Mouse (Mus musculus): Measurements from ENCODE around the gene Lgmn. TPM values are rescaled to one million over a fixed set of nuclear protein-coding genes. Genes with fewer than 3 reads are reported as not detected.

Gene Lgmn
- total and polyA plus RNA-seq, 3 experiments = 116 to 133 (median 129) TPM

- no peak for DNase-seq
Measured at GRCm38 (mm10) chr12:102345031-102345815, 94.4 kb downstream of the Lgmn start.

Other genes with a start within 250 kb of the Lgmn start
- 10 to 100 TPM; 12.3 to 15.1 TPM for gene Rin3, start 156.8 kb downstream of the Lgmn start, total RNA-seq (2021)
- 7.4 and 8.9 TPM in 2 replicates for gene Rin3, start 156.8 kb downstream of the Lgmn start, polyA plus RNA-seq (2012; rRNA removed)
- gene Golga5, start 29.3 kb upstream of the Lgmn start, total RNA-seq (2021) = 10 to 100 TPM; 38.2 to 43.0 TPM
- 4.8 and 5.2 TPM in 2 replicates for gene Golga5, start 29.3 kb upstream of the Lgmn start, polyA plus RNA-seq (2012; rRNA removed)
- 1,000 to 10,000 TPM; 1,470 to 2,168 TPM for gene Chga, start 115.2 kb upstream of the Lgmn start, total RNA-seq (2021)
- gene Chga, start 115.2 kb upstream of the Lgmn start, polyA plus RNA-seq (2012; rRNA removed) = 4,298 and 5,253 TPM in 2 replicates